Mouse (Mus musculus): ENCODE measurements at regions not wholly inside any gene's neighbourhood (a gene's known extent, or its start where the extent isn't known, plus 50 kb on each side); places are given as distances from the start of the nearest gene placed in this dataset.

DNA sequence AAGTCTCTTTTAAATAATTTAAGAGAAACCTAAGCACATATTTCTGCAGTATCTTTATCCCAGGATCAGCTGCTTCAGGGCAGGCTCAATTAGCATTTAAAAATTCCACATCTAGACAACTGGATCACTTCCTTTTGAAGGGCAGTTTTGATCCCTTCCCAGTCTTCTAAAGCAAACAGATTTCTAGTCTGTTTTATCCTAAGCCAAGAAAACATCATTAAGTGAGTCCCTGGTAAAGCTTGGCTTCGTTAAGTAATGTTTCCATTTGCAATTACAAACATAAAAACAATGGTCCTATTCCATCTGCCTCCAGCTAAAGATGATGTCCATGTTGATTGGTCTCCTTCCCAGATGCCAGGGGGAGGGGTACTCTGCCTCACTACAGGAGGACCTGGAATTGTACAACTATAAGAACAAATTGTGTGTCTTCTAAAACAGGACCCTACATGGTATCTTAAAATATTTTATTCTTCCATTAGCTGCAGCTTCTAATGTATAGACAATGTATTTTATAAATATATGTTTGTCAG, 779.8 kb upstream of the Tbl1xr1 start:
- TF ChIP-seq CTCF (IDR thresholded peaks at IDR 0.05; ENCODE audit: low read depth) (no peak), EP300 (IDR thresholded peaks at IDR 0.05; ENCODE audit: low read depth) (no peak)

Data from liver, embryonic 14.5 days (tissue).